Mouse (Mus musculus) embryonic facial prominence, embryonic 11.5 days (tissue): ENCODE results near the gene Pja2. TPM values are rescaled to one million over a fixed set of nuclear protein-coding genes. Genes with fewer than 3 reads are reported as not detected.
A peak's percentile ranks its signal among the peaks of the same experiment; 100 is the strongest.

ENCODE experiments used
- ATAC-seq: fragments of 200-750 bp; cut with Nextera tagmentation; replicated peaks from 2 replicates; pipeline ENCODE4 v1.8.0; 2017; ENCODE audit warnings: low read depth; ENCODE audit not compliant: insufficient number of reproducible peaks, low FRiP score, low TSS enrichment
- DNase-seq: peaks from one replicate; pipeline ENCODE4 v3.0.0-alpha.2; 2015; ENCODE audit warnings: low spot score
- H3K27ac ChIP-seq: fragments of 300-500 bp; sonication (generic); replicated peaks from 2 replicates; pipeline ENCODE4 v1.5.1; 2014; ENCODE audit warnings: mild to moderate bottlenecking, low read depth, low read length, control low read depth
- H3K27me3 ChIP-seq: fragments of 300-500 bp; sonication (generic); 2 replicates; pipeline ENCODE4 v1.6.1; 2014; ENCODE audit warnings: mild to moderate bottlenecking, low read length, moderate library complexity, mixed read lengths; ENCODE audit not compliant: control insufficient read depth, insufficient read depth
- H3K36me3 ChIP-seq: fragments of 300-500 bp; sonication (generic); replicated peaks from 2 replicates; pipeline ENCODE4 v1.6.1; 2014; ENCODE audit warnings: low read depth, mild to moderate bottlenecking, low read length, moderate library complexity, mixed read lengths; ENCODE audit not compliant: control insufficient read depth, insufficient read depth
- H3K4me1 ChIP-seq: fragments of 300-500 bp; sonication (generic); 2 replicates; pipeline ENCODE4 v1.6.1; 2014; ENCODE audit warnings: low read length, mixed read lengths; ENCODE audit not compliant: control insufficient read depth, insufficient read depth
- H3K4me2 ChIP-seq: fragments of 300-500 bp; sonication (generic); 2 replicates; pipeline ENCODE4 v1.6.1; 2014; ENCODE audit warnings: low read depth, mild to moderate bottlenecking, control low read depth, low read length, moderate library complexity
- H3K4me3 ChIP-seq: fragments of 300-500 bp; sonication (generic); 2 replicates; pipeline ENCODE4 v1.5.1; 2014; ENCODE audit warnings: low read depth, low read length, control low read depth
- H3K9ac ChIP-seq: fragments of 300-500 bp; sonication (generic); replicated peaks from 2 replicates; pipeline ENCODE4 v1.6.1; 2014; ENCODE audit warnings: mild to moderate bottlenecking, control low read depth, low read length
- H3K9me3 ChIP-seq: fragments of 300-500 bp; sonication (generic); replicated peaks from 2 replicates; pipeline ENCODE4 v1.6.1; 2016; ENCODE audit warnings: mild to moderate bottlenecking, low read length, inconsistent platforms, mixed read lengths; ENCODE audit not compliant: control insufficient read depth
- WGBS: fragments of 180-500 bp; shearing (Covaris S2); extraction: QIAGEN DNeasy Blood & Tissue Kit; methylation state at CpG from one replicate; pipeline ENCODE4 v1.1.7; 2014; 5-methylcytosine and 5-hydroxymethylcytosine counted together
- polyA plus RNA-seq: library from polyadenylated mRNA; unstranded; fragments of >200 nt; fragmentation: Nextera tagmentation; extraction: Ambion mirVana; gene quantifications from 2 replicates; pipeline ENCODE4 v1.2.1, GENCODE M21; 2014

Gene Pja2
- polyA plus RNA-seq, result 71.5 and 75.8 TPM in 2 replicates

GRCm38 (mm10) chr17:64331898-64332769, at the start of gene Pja2:
TSS of gene Pja2 (minus strand) at chr17:64331916.
- no peaks in the 10 kb centered on the region for H3K9me3 ChIP-seq
- WGBS, result under 1% methylated on average over 51 of the region's 60 CpGs
- no peaks in the 10 kb centered on the region for H3K36me3 ChIP-seq
- H3K4me1 ChIP-seq, result no peaks in the 10 kb centered on the region
- peak within 1 kb of the TSS; percentile 93 for H3K9ac ChIP-seq
- peak within 1 kb of the TSS; percentile 95 for H3K27ac ChIP-seq
- H3K4me3 ChIP-seq, result peak within 1 kb of the TSS; percentile 96
- H3K4me2 ChIP-seq, result peak within 1 kb of the TSS; percentile 69
- H3K27me3 ChIP-seq, result no peaks in the 10 kb centered on the region
- ATAC-seq (peak; percentile 100), DNase-seq (peak; percentile 98)

DNA sequence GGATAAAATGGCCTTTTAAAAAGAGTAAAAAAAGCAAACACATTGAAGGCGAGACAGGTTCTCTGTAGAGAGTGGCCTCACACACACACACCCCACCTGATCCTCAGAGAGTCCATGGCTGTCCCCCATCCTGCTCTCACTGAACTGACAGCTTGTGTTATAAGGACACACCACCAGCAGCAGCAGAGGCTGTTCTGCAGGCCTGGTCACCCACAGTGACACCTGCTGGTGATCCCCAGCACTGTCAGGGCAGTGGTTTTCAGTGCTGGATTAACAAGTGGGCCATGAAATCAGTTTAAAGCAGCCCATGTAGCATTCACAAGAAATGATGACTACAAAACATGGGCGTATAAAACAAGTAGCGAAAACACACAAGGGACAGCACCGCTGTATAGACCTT, 43.6 kb upstream of the Pja2 start:
- peak; percentile 70; the same call in 1 of the 2 replicates for ATAC-seq
- Histone ChIP-seq H3K27me3 (no peaks in the 10 kb centered on the region), H3K9me3 (no peaks in the 10 kb centered on the region), H3K9ac (no peak overlapping the region), H3K4me1 (no peaks in the 10 kb centered on the region), H3K36me3 (no peaks in the 10 kb centered on the region), H3K27ac (no peak overlapping the region), H3K4me2 (no peak overlapping the region), H3K4me3 (no peak overlapping the region)
- 63% methylated on average over 4 of the region's 4 CpGs for WGBS
- peak; percentile 73 for DNase-seq

GRCm38 (mm10) chr17:64363694-64364093, 32.0 kb upstream of the Pja2 start:
- Histone ChIP-seq H3K27me3 (no peaks in the 10 kb centered on the region), H3K9ac (no peak overlapping the region), H3K4me2 (no peak overlapping the region), H3K27ac (no peak overlapping the region), H3K4me3 (no peak overlapping the region), H3K4me1 (no peaks in the 10 kb centered on the region), H3K36me3 (no peaks in the 10 kb centered on the region), H3K9me3 (no peaks in the 10 kb centered on the region)
- DNase-seq (no peak), ATAC-seq (no peak)
- WGBS, result 80% methylated on average over 1 of the region's 1 CpGs

DNA sequence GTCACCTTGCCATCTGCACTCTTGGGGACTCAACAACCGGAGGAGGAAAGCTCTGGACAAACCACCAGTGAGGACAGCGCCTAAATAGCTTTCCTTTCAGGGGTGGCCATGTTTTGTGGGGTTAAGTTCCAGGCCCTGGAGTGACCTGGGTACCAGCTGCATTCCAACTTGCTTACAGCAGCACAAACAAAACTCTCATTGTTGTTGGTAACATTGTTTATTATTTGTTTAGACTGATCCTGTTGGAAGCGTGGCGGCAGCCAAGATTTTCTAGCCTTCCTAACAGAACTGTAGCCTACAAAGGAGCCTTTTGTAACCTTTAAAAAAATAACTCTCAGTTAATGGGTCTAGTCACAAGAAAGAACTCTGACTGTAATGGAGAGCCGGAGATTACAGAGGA, 30.9 kb upstream of the Pja2 start:
- ATAC-seq (no peak), DNase-seq (no peak)
- WGBS, result 39% methylated on average over 5 of the region's 5 CpGs
- Histone ChIP-seq H3K4me1 (no peaks in the 10 kb centered on the region), H3K27ac (no peak overlapping the region), H3K27me3 (no peaks in the 10 kb centered on the region), H3K9ac (no peak overlapping the region), H3K9me3 (no peaks in the 10 kb centered on the region), H3K4me2 (no peak overlapping the region), H3K4me3 (no peak overlapping the region), H3K36me3 (no peaks in the 10 kb centered on the region)

GRCm38 (mm10) chr17:64361911-64362425, 30.3 kb upstream of the Pja2 start:
- DNase-seq (no peak), ATAC-seq (no peak)
- no peak overlapping the region for H3K9ac ChIP-seq
- WGBS, result 84% methylated on average over 3 of the region's 3 CpGs
- no peaks in the 10 kb centered on the region for H3K9me3 ChIP-seq
- no peak overlapping the region for H3K27ac ChIP-seq
- no peak overlapping the region for H3K4me3 ChIP-seq
- no peak overlapping the region for H3K4me2 ChIP-seq
- H3K36me3 ChIP-seq, result no peaks in the 10 kb centered on the region
- H3K27me3 ChIP-seq, result no peaks in the 10 kb centered on the region
- H3K4me1 ChIP-seq, result no peaks in the 10 kb centered on the region

DNA sequence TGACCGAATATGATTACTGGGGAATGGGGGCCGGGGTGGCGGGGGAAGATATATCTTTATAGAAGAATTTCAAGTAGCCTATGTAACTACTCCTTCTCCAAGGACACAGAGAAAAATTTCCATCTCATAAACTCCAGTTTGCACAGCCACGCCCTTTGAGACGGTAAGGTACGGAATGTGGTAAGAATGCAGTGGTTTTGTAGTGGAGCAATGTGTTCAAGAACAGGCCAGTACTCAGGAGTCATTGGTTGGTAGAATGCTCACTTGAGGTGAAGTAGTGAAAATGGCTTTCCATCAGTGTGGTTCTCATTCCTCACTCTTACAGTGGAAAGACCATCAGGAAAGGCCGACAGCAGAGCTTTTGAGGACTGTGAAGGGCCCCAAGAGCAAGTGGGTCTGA, 22.2 kb upstream of the Pja2 start:
- no peak overlapping the region for H3K9ac ChIP-seq
- 93% methylated on average over 7 of the region's 7 CpGs for WGBS
- no peaks in the 10 kb centered on the region for H3K36me3 ChIP-seq
- no peak overlapping the region for H3K27ac ChIP-seq
- H3K4me2 ChIP-seq, result no peak overlapping the region
- DNase-seq (no peak), ATAC-seq (no peak)
- no peaks in the 10 kb centered on the region for H3K27me3 ChIP-seq
- no peak overlapping the region for H3K4me3 ChIP-seq
- H3K4me1 ChIP-seq, result no peaks in the 10 kb centered on the region
- H3K9me3 ChIP-seq, result no peaks in the 10 kb centered on the region

GRCm38 (mm10) chr17:64346135-64346534, 14.4 kb upstream of the Pja2 start:
- Histone ChIP-seq H3K9ac (no peak overlapping the region), H3K4me2 (peak overlapping the region; percentile 23; the same call in 1 of the 2 replicates), H3K4me1 (no peaks in the 10 kb centered on the region), H3K9me3 (no peaks in the 10 kb centered on the region), H3K4me3 (0 out of 2 replicates have a peak overlapping the region, but pooled peaks have one; percentile 10), H3K36me3 (no peaks in the 10 kb centered on the region), H3K27ac (no peak overlapping the region), H3K27me3 (no peaks in the 10 kb centered on the region)
- ATAC-seq, result no peak
- WGBS, result 20% methylated on average over 17 of the region's 17 CpGs
- DNase-seq, result peak; percentile 53

GRCm38 (mm10) chr17:64344576-64345172, 13.0 kb upstream of the Pja2 start:
- WGBS, result 84% methylated on average over 7 of the region's 7 CpGs
- H3K27me3 ChIP-seq, result no peaks in the 10 kb centered on the region

More at GRCm38 (mm10) chr17:64344576-64345172, 13.0 kb upstream of the Pja2 start:
- Histone ChIP-seq H3K4me3 (no peak overlapping the region), H3K4me1 (no peaks in the 10 kb centered on the region), H3K36me3 (no peaks in the 10 kb centered on the region), H3K4me2 (no peak overlapping the region), H3K27ac (no peak overlapping the region), H3K9ac (no peak overlapping the region), H3K9me3 (no peaks in the 10 kb centered on the region)
- ATAC-seq (no peak), DNase-seq (no peak)
